Mouse (Mus musculus): ENCODE data around the gene Fam53b. TPM values are rescaled to one million over a fixed set of nuclear protein-coding genes. Genes with fewer than 3 reads are reported as not detected.

Fam53b gene
- total RNA-seq, 2 experiments from 2014 or later: 208 to 241 TPM

DNA sequence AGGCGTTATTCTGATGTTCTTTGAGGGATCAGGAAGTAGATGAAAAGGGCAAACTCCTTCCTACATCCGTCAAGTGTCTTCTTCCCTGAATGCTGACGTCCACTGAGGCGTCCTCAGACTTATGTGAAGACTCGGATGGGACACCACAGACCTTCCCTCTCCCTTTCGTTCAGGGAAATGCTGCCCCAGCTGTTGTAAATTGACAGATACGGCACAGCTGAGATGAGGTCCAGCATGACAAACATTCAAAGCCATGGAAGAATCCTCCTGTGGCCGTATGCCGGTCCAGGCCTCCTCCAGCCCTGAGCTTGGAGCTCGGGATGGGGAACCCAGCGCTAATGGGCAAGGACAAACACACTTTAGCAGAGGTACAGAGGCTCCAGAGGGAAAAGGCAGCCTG lies 64.2 kb downstream of the Fam53b start:
- no peak for ATAC-seq (replicated peaks; ENCODE audit: low FRiP score, poor library complexity, severe bottlenecking)

DNA sequence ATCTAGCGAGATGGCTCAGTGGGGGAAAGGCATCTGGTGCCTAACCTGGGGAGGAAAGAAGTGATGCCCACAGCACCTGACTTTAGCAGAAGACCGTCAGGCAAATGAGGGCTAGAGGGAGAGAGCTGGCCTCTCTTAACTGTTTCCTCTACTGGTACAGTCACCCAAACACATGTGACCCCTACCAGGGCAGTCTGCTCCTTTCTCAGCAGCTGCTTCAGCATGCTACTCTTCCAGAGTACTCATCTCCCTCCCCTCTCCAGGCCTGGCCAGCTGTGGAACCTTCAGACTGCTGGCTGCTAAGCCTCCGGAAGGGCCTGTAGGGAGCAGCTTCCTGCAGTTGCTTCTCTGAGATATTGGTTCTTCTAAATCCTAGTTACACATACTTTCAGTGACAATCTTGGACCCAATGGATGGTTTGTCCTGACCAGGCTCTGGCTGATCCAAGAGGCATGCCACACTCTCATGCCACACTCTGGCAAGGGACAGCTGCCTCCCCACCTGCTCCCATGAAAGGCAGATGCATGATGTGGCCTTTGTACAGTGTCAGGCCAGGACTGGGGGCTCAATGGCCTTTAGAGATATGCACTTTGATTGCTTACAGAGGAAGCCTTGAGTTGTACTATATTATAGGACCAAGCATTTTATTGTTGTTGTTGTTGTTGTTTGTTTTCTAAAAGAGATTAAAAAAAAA lies 65.5 kb downstream of the Fam53b start:
- ATAC-seq (replicated peaks; ENCODE audit: low FRiP score, poor library complexity, severe bottlenecking): no peak

DNA sequence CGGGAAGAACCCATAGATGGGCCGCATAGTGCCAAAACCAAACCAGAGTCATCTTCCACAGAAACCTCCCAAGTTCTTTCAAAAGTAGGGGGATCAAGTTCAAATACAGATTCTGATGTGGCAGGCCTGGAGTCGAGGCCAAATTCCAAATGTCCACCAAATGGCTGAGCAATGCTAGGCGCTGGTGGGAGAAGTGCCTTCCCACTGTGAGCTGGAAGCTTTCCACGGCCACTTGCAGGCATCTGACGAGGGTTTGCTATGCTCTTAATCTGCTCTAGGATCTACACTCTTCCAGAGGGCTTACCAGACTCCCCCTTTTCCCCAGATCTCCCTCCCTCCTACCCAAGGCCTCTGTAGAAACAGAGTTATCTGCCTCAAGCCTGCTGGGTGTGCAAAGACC lies 66.6 kb downstream of the Fam53b start:
- ATAC-seq (replicated peaks; ENCODE audit: low FRiP score, poor library complexity, severe bottlenecking): no peak

DNA sequence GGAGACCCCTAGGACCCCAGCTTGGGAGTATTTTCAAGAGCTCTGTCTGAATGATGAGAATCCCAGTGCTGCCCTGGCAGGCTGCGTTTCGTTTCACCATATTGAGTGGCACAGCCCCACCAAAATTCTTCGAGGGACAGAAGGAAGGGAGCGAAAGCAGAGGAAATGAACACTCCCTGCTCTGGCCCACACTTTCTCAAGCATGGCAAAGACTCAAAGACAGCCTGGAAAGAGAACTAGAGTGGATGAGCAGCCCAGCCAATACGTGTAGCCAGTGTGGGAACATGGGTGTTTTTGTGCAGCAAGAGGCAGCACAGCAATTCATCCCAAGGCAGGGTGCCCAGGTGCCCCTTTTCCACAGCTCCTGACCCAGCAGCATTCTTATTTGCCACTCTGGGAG lies 70.8 kb downstream of the Fam53b start:
- no peak for ATAC-seq (replicated peaks; ENCODE audit: low FRiP score, poor library complexity, severe bottlenecking)

DNA sequence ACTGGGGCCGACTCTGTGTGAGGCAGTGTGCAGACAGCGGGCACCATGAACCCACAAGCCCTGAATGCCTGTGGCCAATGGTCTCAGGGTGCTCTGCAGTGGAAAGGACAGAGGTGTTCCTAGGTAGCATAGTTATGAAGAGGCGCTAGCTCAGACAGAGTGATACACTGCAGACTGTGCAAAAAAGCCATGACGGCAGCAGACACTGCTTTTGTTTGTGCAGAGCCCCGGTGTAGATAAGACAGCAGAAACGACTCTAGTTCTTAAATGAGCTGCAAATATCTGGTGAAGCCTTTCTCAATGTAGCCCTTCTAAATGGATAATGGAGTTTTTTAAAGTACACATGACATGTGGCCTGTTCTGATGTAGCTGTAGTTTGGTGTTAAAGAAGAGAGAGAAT lies 73.9 kb downstream of the Fam53b start:
- no peak for ATAC-seq (replicated peaks; ENCODE audit: low FRiP score, poor library complexity, severe bottlenecking)

DNA sequence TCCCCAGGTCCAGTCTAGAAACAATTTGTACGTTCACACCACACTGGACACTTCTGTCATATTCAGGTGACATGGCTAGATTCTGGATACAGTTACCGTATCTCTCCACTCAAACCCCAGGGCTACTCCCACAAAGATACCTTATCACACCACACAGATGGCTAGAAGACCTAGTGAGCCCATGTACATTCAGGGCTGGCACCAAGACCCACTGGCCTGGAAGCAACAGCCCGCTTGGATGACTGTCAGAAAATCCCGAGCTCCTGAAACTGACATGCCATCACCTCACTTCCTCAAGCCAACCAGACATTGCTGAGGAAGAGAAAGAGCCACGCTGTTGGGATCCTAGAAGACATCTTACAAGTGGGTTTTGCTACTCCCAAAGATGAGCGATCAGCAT lies 74.8 kb downstream of the Fam53b start:
- peak; percentile 80 for ATAC-seq (replicated peaks; ENCODE audit: low FRiP score, poor library complexity, severe bottlenecking)

DNA sequence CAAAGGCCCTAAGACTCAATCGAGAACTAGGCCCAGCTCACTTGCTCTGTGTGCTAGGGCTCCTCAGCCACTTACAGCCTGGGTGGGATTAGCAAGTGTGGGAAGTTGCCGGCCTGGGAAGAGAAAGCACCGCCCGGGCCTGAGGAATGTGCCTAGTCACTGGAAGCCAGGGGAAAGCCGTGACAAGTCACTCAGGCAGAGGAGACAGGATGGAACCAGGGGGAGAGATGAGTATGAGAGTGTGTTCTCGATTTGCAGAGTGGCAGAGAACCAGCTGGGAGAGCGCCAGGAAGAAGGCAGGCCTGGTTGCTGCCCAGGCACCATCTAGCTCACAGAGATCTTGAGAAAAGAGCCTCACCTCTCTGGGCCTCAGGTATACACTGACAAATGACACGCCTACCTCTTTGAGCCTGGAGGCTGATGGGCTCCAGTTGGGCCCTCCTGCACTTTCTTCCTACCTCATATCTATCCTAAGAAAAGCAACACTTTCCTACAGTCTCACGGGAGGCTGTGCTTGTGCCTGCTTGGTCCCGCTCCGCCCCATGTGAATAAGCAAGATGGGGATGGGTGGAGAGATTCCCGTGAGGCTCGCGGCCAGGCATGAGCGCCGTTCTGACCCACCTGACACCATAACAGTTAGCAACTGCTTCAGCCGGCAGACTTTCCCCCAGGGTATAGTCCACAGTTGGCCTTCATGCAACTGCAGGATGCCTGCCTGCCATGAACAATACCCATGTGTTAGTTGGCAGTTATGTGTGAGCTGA lies 77.4 kb downstream of the Fam53b start:
- no peak for ATAC-seq (replicated peaks; ENCODE audit: low FRiP score, poor library complexity, severe bottlenecking)

DNA sequence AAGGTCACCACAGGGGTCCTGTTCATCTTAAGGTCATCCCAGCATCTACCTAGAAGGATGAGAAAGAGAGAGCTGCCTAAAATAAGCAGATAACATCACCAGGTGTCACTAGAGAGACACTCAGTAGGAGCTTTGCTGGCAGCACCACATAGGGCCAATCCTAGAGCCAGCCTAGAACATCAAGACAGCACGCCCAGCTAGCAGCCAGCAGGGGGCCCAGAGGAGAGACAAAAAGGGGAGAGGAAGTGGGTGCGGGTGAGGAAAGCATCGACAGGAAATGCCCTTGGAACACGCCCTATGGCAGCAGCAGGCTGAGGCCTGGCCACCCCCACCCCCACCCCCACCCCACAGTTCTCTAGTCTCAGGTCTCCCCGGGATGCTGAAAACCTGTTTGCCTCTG lies 78.5 kb downstream of the Fam53b start:
- no peak for ATAC-seq (replicated peaks; ENCODE audit: low FRiP score, poor library complexity, severe bottlenecking)

DNA sequence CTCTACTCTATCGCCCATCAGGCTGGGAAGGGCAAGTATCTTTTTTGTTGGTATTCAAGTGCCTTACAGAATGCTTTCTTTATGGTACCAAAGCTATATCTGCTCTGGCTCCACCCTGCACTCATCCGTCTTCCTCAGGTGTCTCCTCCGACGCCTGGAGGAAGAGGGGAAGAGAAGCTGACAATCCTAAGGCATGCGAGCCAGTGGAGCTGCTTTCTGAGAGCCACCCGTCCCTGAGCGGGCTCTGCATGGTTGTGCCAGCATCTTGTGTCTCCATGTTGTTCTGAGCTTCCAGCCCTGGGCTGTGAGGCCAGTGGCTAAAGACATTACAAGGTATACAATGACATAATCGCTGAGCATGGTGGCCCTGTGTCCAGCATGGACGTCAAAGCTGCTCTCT lies 79.5 kb downstream of the Fam53b start:
- no peak for ATAC-seq (replicated peaks; ENCODE audit: low FRiP score, poor library complexity, severe bottlenecking)

DNA sequence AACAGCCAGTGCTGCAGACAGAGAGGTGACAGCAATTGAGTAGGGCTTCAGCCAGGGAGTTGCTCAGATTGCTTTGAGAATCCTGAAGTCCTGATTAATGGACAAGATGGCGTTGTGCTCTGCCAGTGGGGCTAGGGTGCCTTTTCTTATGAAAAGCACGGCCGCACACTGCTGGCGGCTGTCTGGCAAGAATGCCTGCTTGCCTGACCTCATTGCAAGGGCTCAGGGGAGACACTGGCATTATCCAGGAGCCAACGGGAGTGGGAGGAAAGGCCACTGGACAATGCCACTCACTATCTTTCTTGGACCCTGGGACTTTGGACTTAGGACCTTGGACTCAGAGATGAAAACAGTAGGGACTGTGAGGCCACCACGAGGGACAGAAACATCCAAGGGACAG lies 80.2 kb downstream of the Fam53b start:
- no peak for ATAC-seq (replicated peaks; ENCODE audit: low FRiP score, poor library complexity, severe bottlenecking)

DNA sequence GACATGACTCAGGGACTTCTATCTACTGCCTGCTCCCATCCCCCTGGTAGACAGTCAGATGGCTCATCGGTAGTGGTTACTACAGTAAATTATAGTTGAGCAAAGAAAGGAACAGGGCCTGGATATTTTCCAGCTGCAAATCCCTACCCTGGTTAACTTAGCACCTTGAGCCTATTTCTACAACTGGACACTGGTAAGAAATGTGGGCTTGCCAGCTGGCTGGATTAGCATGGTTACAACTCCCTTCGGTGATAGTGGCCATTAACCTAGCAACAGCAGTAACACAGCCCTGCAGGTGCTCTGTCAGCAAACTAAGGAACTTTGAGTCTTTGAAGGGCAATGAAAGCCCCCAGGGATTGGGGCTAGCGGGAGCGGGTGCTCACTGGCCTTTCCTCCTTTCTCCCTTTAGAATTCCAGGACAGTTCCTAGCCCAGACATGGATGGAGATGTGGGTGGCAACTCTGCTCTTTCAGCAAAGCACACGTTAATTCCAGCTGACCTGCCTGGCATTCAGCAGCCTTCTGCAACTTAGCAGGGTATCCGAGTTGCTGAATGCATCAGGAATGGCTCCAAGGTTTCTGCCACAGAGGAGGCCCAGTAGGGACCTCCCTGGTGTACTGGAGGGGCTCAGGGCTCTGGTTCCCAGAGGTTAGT lies 81.4 kb downstream of the Fam53b start:
- no peak for ATAC-seq (replicated peaks; ENCODE audit: low FRiP score, poor library complexity, severe bottlenecking)

DNA sequence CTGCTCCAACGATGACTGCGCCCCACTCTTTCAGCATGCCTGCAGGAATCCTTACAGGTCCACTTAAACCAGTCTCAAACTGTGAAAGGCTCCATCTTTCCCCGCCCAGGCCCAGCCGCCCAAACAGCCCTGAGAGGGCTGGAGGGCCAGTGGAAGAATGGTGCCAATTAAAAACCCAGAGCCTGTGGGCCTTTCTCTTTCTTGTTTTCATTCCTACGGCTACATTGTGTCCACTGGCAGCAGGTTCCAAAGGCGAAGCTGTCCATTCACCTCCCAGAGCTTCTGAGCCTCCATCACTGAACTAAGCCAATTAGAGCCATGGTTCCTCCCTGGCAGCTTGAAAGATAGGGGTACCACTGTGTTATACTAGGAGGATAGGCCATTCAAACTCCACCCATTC lies 82.1 kb downstream of the Fam53b start:
- no peak for ATAC-seq (replicated peaks; ENCODE audit: low FRiP score, poor library complexity, severe bottlenecking)

DNA sequence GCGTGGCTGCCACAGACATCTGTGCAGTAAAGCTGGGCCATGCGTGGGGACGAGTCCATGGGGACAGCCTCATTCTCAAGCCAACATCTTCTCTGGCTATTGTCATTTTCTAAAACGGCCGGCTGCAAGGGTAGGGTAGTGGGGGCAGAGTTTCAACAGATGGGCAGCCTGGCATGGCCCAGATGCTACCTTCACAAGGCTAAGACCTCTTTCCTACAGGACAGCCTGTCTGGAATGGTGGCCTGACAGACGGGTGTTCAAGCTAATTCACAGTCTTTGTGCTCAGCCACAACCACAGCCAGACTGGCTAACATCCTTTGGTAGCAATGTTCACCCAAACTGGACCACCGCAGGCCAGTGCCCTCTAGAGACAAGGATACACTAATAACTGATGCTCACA lies 83.2 kb downstream of the Fam53b start:
- ATAC-seq (replicated peaks; ENCODE audit: low FRiP score, poor library complexity, severe bottlenecking): no peak

DNA sequence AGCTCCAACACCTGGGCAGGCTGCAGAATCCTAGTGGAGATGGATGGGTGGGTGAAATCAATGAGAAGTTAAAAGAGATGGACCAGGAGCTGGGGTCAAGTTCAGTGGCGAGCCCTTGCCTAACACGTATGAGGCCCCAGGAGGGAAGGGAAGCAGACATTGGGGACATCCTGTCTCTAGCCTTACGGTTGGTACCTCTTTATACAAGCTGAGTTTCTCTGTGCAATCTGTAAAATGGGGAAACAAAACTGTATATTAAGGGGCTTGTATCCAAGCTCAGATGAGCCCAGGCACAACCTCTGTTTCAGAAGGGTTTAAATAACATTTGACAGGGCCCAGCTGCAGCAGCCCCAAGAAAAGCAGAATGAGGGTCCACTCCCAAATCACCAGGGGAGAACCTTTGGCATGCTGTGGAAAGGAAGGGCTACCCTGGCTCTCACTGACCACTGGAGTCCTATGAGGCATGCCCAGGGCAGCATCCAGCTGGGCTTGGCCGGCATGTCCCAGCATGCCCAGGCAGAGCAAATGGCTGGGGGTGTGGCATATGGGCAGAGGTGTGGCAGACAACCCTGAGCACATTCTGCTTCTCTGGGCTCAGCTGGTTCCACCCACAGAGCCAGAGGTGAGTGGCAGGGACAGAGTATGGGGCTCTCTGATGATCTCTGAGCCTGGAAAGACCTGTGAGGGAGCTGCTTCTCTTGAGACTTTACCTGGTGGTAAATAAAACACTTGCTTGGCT lies 84.4 kb downstream of the Fam53b start:
- ATAC-seq (replicated peaks; ENCODE audit: low FRiP score, poor library complexity, severe bottlenecking): peak; percentile 68

DNA sequence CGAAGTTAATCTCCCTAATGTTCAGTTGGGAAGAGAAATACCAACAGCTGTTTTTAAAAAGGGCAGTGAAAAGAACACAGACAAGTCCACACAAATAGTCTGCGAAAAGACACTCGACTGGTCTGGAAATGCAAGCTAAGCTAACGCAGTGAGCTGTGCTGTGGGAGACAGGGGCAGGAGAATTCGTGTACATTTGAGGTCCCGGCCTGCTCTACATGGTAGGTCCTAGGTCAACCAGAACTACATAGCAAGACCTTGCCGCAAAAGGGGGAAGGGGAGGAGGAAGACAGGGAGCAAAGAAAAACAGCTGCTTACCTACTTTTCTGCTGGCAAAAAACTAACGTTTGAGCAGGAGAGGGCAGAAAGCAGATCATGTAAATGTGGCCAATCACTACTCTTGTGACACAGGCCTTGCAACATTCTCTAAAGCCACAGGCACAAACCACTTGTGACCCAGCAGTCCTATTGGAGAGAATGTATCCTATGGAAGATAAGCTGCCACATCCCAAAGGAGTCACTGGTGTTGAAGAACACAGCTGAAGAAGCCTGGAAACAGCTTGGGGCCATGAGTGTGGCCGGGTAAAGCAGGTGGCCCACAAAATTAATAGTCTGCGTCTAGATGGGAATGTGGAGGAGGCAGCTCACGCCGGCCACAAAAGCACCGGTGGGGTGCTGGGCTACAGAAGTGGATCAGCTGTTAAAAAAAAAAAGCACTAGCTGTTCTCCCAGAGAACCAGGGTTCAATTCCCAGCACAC lies 87.4 kb downstream of the Fam53b start:
- ATAC-seq (replicated peaks; ENCODE audit: low FRiP score, poor library complexity, severe bottlenecking): no peak

DNA sequence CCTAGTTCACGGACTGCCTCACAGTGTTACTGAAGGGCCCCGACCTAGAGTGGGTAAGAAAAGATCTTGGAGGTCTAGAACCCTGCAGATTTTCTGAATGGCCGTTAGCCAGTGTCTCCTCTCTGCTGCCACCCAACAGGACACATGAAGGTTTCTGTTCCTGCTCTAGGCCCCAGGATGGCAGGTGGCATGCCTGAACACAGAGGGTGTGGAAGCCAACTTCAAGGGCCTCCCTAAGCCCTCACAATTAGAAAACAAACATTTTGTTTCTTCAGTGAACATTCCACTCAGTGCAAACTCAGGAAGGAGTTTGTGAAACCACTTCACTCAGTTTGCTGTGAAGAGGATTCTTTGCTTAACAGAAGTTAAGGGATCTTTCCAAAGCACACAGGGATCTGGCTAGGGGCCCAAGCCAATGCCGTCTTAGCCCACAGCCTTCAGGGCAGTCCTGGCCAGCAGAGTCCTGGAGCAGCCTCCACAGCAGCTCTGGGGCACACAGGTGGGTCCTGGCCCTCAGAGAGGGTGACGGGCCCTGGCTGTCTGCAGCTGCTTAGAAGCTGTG lies 89.1 kb downstream of the Fam53b start:
- ATAC-seq (replicated peaks; ENCODE audit: low FRiP score, poor library complexity, severe bottlenecking): no peak

DNA sequence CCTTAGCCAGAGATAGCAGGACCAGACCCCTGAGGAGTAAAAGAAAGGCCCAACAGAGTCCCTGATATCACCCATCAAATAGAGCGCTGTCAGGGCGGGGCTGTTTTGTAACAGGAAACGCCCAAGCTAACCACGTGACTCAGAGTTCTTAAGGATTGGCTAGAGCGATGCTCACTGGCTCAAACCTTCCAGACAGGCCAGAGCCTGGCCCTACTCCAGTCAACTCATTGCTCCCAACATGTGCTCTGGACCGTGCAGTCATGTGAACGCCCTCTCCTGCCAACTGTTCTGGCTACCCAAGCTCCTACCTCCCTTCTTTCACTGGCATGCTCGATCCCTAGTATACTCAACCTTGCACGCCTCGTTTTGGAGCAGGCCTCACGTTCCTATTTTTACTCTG lies 89.8 kb downstream of the Fam53b start:
- peak; percentile 88 for ATAC-seq (replicated peaks; ENCODE audit: low FRiP score, poor library complexity, severe bottlenecking)

DNA sequence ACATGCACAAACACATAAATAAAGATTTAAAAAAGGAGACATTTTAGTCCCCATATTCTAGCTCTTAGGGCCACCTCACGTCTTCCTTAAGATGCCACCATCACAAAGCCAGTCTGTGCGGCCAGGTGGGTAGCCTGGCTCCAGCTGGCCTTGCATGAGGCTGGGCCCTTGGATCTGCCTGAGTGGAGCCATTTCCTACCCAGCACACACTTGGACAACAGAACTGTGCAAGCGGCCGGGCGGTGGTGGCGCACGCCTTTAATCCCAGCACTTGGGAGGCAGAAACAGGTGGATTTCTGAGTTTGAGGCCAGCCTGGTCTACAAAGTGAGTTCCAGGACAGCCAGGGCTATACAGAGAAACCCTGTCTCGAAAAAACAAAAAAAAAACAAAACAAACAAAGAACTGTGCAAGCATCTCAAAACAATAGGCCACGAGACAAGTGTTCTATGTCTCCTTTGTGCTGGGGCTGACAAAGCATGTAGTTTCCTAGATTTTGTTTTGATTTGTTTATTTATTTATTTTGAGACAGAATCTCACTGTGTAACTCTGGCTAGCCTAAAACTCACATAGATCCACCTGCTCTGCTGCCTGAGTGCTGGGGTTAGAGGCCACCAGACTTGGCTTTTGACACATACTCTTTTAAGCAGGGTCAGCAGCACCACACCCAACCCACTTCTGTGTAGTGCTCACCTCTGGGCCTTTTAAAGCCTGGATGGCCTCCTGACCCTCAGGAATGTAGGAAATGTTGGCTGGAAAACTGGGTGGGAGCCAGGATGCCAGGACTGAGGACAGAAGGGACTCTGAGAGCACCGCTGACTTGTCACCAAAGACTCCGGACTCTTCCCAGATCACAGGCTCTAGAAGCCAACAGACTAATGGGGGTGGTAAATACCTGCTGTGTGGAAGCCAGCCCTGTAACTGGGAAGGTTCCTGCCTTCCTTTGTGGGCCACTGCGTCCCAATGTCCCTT lies 91.0 kb downstream of the Fam53b start:
- no peak for ATAC-seq (replicated peaks; ENCODE audit: low FRiP score, poor library complexity, severe bottlenecking)
